Mouse (Mus musculus): ENCODE measurements around the gene Kif6. TPM values are rescaled to one million over a fixed set of nuclear protein-coding genes. Genes with fewer than 3 reads are reported as not detected.
A peak's percentile ranks its signal among the peaks of the same experiment; 100 is the strongest.

Kif6 gene
- polyA plus RNA-seq, 1 experiment from 2014 or later: 4.7 TPM

DNA sequence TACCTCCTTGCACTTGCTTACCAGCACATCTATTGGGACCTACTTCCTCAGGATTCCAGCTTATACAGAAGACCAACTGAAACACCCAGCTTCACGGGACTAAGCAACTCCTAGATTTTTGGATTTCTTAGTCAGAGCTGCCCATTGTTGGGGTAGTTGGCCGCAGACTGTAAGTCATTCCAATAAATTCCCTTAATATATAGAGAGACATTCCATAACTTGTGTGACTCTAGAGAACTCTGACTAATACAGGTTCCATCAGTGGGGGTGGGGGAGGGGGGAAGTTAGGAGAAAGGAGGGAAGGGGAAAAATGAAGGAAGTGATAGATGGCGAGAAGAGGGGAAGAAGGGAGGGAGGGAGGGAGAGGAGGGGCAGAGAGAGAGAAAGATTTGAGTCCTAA, 181.2 kb downstream of the Kif6 start:
- Histone ChIP-seq H3K9me3 (no peaks in the 10 kb centered on the region), H3K4me1 (no peaks in the 10 kb centered on the region; the same call in 1 of the 2 replicates), H3K27ac (no peak overlapping the region), H3K4me2 (no peak overlapping the region), H3K9ac (no peak overlapping the region), H3K27me3 (no peaks in the 10 kb centered on the region), H3K36me3 (no peaks in the 10 kb centered on the region), H3K4me3 (no peak overlapping the region)
- no peak for ATAC-seq (ENCODE audit: borderline replicate concordance, extremely low read depth, low FRiP score, low TSS enrichment)
- WGBS: 71% methylated on average over 3 of the region's 3 CpGs

DNA sequence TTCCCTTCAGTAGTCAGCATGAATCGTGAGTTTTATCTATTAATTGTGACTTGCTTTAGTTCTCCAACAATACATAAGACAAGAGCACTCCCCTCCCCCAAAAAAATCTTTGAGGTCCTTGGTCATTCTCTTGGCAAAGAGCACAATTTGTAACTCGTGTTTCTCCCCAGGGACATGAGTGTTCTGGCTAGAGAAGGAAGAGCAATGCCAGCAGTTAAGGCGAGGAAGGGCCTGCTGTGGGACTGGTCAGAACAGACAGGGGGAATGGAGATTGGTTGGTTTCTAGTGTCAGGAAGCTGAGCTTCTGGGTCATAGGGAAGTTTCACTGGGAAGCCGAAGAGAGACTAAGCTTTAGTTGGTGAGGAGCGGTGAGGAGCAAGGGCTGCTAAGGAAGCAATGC, 184.2 kb downstream of the Kif6 start:
- ATAC-seq (ENCODE audit: borderline replicate concordance, extremely low read depth, low FRiP score, low TSS enrichment): no peak

DNA sequence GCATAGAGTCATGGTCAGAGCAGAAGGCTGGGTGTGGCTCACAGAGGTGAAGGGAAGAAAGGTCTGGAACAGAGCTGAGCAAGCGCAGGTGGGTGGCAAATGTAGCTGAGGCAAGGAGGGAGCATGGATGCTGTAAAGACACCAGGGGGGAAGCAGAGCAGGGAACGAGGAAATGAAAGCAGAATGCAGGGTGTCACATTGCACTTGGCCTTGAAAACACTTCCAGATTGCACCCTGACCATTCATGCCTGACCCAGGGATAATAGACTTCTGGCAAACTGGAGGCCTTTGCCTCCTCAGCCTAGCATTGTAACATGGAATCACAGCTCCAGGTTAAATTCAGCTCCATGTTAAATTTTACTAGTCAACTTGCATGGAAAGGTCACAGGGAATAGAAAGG, 185.2 kb downstream of the Kif6 start:
- H3K4me2 ChIP-seq: no peak overlapping the region
- H3K9me3 ChIP-seq: no peaks in the 10 kb centered on the region
- no peak overlapping the region for H3K9ac ChIP-seq
- no peaks in the 10 kb centered on the region for H3K27me3 ChIP-seq
- no peaks in the 10 kb centered on the region; the same call in 1 of the 2 replicates for H3K4me1 ChIP-seq
- no peak overlapping the region for H3K27ac ChIP-seq
- no peak overlapping the region for H3K4me3 ChIP-seq
- no peaks in the 10 kb centered on the region for H3K36me3 ChIP-seq
- WGBS: 50% methylated on average over 2 of the region's 2 CpGs
- ATAC-seq (ENCODE audit: borderline replicate concordance, extremely low read depth, low FRiP score, low TSS enrichment): no peak

More for the DNA sequence above, 184.2 kb downstream of the Kif6 start:
- Histone ChIP-seq H3K27me3 (no peaks in the 10 kb centered on the region), H3K4me1 (no peaks in the 10 kb centered on the region; the same call in 1 of the 2 replicates), H3K36me3 (no peaks in the 10 kb centered on the region), H3K27ac (no peak overlapping the region), H3K9me3 (no peaks in the 10 kb centered on the region), H3K4me2 (no peak overlapping the region), H3K9ac (no peak overlapping the region), H3K4me3 (no peak overlapping the region)
- 67% methylated on average over 5 of the region's 5 CpGs for WGBS

DNA sequence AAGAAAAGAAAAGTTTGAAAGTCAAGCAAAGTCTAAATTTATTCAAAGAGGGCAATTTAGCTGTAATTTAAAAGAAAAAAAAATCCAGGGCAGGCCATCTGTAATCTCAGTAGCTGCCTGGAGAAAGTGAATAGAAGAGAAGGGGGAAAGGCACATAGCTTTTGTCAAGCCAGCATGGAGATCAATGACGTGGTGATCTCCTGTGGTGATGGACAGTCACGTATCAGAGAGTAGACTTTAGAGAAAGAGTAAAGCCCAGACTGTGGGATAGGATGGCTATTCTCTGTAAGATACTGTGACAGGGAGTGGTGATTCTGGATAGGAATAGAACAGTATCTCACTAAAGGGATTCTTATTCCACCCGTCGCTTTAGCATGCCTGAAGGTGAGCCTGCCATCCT, 192.5 kb downstream of the Kif6 start:
- WGBS: 90% methylated on average over 4 of the region's 4 CpGs
- Histone ChIP-seq H3K36me3 (no peaks in the 10 kb centered on the region), H3K4me3 (no peak overlapping the region), H3K4me1 (no peaks in the 10 kb centered on the region), H3K9ac (no peak overlapping the region), H3K27me3 (no peaks in the 10 kb centered on the region), H3K4me2 (no peak overlapping the region), H3K9me3 (no peaks in the 10 kb centered on the region), H3K27ac (no peak overlapping the region)
- ATAC-seq (ENCODE audit: borderline replicate concordance, extremely low read depth, low FRiP score, low TSS enrichment): no peak

DNA sequence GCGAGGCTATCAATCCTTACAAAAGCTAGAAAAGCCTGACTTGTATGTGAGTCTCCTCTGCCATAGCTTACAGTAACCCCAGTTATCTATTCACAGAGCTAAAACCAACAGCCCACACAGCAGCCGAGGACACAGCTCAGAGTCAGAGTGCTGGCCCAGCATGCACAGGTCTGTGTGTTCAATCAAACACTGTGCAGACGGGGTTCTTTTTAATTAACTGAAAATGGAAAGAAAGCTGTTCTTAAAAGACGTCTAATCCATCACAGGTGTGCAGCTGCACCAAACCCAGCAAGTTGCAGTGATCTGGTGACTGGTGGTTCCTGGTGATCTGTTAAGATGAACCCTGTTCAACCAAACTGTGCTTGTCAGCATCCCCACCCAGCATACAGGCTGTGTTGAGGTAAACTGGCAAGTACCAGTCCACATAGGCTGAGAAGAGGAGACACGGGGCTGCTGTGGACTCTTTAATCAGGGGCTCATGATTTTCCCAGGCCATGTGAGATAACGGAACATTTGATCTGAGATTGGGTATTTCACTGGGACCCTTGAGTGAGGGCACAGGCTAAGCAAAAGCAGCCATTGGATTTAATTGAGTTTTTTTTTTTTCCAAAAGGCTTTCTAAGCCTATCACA, 193.9 kb downstream of the Kif6 start:
- no peak for ATAC-seq (ENCODE audit: borderline replicate concordance, extremely low read depth, low FRiP score, low TSS enrichment)
- H3K27me3 ChIP-seq: no peaks in the 10 kb centered on the region
- H3K27ac ChIP-seq: no peak overlapping the region
- H3K4me2 ChIP-seq: no peak overlapping the region
- no peaks in the 10 kb centered on the region for H3K4me1 ChIP-seq
- no peaks in the 10 kb centered on the region for H3K36me3 ChIP-seq
- WGBS: 71% methylated on average over 6 of the region's 6 CpGs
- H3K9ac ChIP-seq: no peak overlapping the region
- no peak overlapping the region for H3K4me3 ChIP-seq
- H3K9me3 ChIP-seq: no peaks in the 10 kb centered on the region

DNA sequence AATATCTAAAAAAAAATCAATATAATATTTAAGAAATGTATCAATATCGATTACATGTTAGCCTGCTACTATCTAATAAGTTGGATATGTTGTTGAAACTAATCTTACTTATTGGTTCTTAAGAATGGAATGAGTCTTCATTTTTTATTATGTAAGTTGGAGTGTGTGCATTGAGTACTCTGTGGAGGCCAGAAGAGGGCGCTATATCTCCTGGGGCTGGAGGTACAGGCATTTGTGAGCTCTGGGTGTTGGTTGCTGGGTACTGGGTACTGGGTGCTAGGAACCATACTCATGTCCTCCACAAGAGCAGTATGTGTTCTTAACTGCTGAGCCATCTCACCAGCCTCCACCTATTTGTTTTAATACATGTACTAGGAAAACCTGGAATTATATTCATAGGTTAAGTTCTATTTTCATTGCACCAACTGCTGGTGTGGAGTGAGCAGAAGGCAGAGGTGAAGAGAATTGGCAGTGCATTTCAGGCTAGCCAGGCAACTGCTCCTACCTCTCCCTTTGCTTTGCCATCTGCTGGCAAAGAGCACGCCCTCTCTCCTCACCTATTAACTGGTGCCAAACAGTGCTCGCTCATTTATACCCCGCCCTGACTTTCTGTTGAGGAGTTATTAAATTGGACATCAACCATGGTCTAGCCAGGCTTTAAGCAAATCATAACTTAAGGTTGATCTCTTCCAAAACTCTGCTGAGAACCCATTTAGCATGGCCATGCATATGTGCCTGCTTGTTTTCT, 199.1 kb downstream of the Kif6 start:
- Histone ChIP-seq H3K4me1 (no peaks in the 10 kb centered on the region), H3K9ac (no peak overlapping the region), H3K36me3 (no peaks in the 10 kb centered on the region), H3K9me3 (no peaks in the 10 kb centered on the region), H3K4me3 (no peak overlapping the region), H3K27me3 (no peaks in the 10 kb centered on the region), H3K4me2 (no peak overlapping the region), H3K27ac (no peak overlapping the region)
- ATAC-seq (ENCODE audit: borderline replicate concordance, extremely low read depth, low FRiP score, low TSS enrichment): no peak
- WGBS: 89% methylated on average over 5 of the region's 5 CpGs

DNA sequence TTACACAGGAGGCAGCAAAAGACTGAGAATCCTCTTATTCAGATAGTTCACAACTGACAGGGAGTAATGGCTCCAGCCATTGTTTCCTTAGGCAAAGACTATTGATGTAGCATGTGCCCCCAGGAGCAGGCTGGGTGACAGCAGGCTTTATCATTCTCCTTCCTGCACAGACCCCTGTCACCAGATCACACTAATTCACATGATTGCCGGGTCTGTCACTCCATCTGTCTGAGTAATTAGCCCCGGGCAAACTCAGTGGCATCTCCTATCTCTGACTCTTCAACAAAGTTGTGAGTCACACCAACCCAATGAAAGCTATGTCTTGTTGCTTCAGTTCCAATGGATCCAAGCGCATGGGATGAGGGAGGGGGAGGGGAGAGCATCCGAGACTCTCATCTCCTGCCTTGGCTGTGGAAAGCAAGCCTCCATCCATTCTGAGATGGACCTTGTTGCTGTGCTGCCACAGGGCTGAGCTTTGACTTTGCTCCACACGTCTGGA, 201.2 kb downstream of the Kif6 start:
- no peak overlapping the region for H3K27ac ChIP-seq
- H3K4me1 ChIP-seq: no peaks in the 10 kb centered on the region
- H3K4me2 ChIP-seq: no peak overlapping the region
- no peak for ATAC-seq (ENCODE audit: borderline replicate concordance, extremely low read depth, low FRiP score, low TSS enrichment)
- no peak overlapping the region for H3K4me3 ChIP-seq
- no peak overlapping the region for H3K9ac ChIP-seq
- WGBS: 53% methylated on average over 5 of the region's 5 CpGs
- H3K9me3 ChIP-seq: no peaks in the 10 kb centered on the region
- H3K36me3 ChIP-seq: no peaks in the 10 kb centered on the region
- H3K27me3 ChIP-seq: no peaks in the 10 kb centered on the region

DNA sequence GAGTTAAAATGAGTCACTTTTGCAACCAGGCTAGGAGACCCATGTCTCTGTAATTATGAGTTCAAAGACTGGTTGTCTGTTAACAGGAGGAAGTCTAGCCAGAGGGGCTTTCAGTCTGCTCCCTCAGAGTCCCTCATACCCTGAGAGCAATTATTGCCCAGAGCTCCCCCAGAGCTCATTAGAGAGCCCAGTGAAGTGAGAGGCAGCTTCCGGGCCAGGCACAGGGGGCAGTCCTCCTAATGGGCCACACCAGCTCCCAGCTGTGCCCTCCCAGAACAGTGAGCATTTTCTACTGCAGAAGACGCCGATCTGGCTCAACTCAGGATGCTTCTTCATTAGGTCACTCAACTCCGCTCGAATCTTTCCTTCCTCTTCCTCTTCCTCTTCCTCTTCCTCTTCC, 201.8 kb downstream of the Kif6 start:
- Histone ChIP-seq H3K9me3 (no peaks in the 10 kb centered on the region), H3K4me1 (no peaks in the 10 kb centered on the region), H3K4me3 (no peak overlapping the region), H3K36me3 (no peaks in the 10 kb centered on the region), H3K27ac (no peak overlapping the region), H3K9ac (no peak overlapping the region), H3K4me2 (no peak overlapping the region), H3K27me3 (no peaks in the 10 kb centered on the region)
- 67% methylated on average over 5 of the region's 5 CpGs for WGBS
- no peak for ATAC-seq (ENCODE audit: borderline replicate concordance, extremely low read depth, low FRiP score, low TSS enrichment)

DNA sequence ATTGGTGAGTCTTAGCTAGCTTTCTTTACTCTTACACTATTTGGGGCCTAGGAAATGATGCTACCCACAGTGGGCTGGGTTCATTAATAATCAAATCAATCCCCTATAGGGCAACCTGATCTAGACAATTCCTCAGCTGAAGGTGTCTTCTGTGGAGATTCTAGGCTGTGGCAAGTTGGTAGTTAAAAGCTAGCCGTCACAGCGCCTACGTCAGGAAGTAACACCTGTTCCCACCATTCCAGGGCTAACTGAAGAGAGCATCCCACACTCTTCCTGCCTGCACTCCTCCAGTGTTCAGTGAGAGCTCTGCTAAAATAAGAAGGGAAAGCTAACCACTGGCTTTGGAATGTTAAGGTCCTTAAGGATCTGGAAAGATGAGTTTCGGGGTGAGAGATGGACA, 205.3 kb downstream of the Kif6 start:
- H3K9me3 ChIP-seq: no peaks in the 10 kb centered on the region
- no peak overlapping the region for H3K27ac ChIP-seq
- H3K27me3 ChIP-seq: no peaks in the 10 kb centered on the region
- no peaks in the 10 kb centered on the region for H3K36me3 ChIP-seq
- 0 out of 2 replicates have a peak, but pooled peaks cover 7% of the 10 kb centered on the region for H3K4me1 ChIP-seq
- H3K9ac ChIP-seq: no peak overlapping the region
- H3K4me2 ChIP-seq: no peak overlapping the region
- 82% methylated on average over 4 of the region's 4 CpGs for WGBS
- no peak overlapping the region for H3K4me3 ChIP-seq
- no peak for ATAC-seq (ENCODE audit: borderline replicate concordance, extremely low read depth, low FRiP score, low TSS enrichment)

DNA sequence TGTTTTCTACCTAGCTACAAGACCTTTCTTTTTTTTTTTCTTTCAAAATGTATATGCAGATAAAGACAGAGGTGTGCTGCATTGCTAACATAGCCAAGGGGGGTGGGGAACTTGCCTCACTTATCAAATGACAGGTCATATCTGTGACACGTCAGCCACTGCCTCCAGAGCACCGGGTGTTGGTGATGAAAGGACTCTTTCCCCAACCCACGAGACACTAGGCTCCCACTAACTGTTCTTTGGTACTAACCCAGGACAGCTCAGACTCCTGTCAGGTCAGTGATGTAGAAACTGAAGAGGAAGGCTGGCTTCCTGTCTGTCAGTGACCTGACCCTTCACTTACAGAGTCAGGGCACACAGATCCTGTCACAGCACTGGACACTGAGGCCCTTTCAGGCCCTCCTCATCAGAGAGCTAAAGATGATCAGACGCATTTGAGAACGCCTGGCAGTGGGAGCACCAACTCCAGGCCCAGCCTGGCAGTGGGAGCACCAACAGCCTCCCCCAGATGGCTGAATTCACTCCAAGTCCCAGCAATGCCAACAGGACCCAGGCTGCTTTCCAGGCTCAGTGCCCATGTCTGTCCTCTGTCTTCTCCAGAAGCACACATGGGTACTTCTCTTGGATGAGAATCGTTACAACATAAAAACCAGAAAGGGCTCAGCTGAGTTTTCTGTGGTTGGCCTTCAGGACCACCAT, 209.4 kb downstream of the Kif6 start:
- WGBS: 39% methylated on average over 6 of the region's 6 CpGs

DNA sequence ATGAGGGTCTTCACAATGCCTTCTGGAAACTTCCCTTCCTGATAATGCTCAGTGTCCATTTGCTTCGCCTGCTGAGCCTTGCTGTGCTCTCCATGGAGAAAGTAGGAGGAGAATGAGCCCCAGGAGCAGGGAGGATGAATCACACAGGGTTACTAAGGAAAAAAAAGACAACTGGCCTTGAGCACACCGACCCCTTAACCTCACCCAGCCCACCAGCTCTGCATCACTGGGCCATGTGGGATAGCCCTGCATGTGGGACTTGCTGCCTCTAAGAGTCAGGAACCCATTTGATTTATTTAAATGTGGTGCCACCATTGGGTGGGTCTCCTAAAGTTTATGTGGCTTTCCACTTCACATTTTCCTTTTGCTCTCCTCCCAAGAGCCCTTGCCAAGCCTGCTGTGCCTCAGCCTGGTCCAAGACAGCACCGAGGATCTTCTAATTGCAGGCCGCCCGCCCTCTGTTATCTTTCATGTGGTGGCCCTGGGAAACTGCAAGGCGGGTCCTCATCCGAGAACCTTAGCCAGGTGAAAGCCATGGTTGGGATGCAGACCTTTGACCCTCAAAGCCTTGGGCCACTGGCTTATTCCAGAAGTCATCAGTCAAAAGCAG, 210.0 kb downstream of the Kif6 start:
- Histone ChIP-seq H3K9ac (no peak overlapping the region), H3K9me3 (no peaks in the 10 kb centered on the region), H3K4me2 (no peak overlapping the region), H3K36me3 (no peaks in the 10 kb centered on the region), H3K27ac (no peak overlapping the region), H3K4me3 (no peak overlapping the region), H3K27me3 (no peaks in the 10 kb centered on the region), H3K4me1 (0 out of 2 replicates have a peak, but pooled peaks cover 7% of the 10 kb centered on the region)
- WGBS: 86% methylated on average over 7 of the region's 7 CpGs
- ATAC-seq (ENCODE audit: borderline replicate concordance, extremely low read depth, low FRiP score, low TSS enrichment): no peak

More for the DNA sequence above, 209.4 kb downstream of the Kif6 start:
- Histone ChIP-seq H3K36me3 (no peaks in the 10 kb centered on the region), H3K9me3 (no peaks in the 10 kb centered on the region), H3K27me3 (no peaks in the 10 kb centered on the region), H3K4me2 (no peak overlapping the region), H3K4me3 (no peak overlapping the region), H3K9ac (no peak overlapping the region), H3K4me1 (0 out of 2 replicates have a peak, but pooled peaks cover 7% of the 10 kb centered on the region), H3K27ac (0 out of 2 replicates have a peak overlapping the region, but pooled peaks have one; percentile 12)
- ATAC-seq (ENCODE audit: borderline replicate concordance, extremely low read depth, low FRiP score, low TSS enrichment): 0 out of 2 replicates have a peak, but pooled peaks have one; percentile 11

Data from lung, embryonic 15.5 days (tissue).